Mouse (Mus musculus) intestine, postnatal 0 days (tissue): ENCODE data around the gene 1700069L16Rik. TPM values are rescaled to one million over a fixed set of nuclear protein-coding genes. Genes with fewer than 3 reads are reported as not detected.

Experiments used
- ATAC-seq: fragments of 200-750 bp; cut with Nextera tagmentation; 2 replicates; pipeline ENCODE4 v1.8.0; 2017; ENCODE audit warnings: mild to moderate bottlenecking, moderate TSS enrichment, moderate library complexity
- H3K27ac ChIP-seq: fragments of 300-500 bp; sonication (generic); 2 replicates; pipeline ENCODE4 v1.5.1; 2014; ENCODE audit warnings: mild to moderate bottlenecking, low read depth, low read length, moderate library complexity
- H3K27me3 ChIP-seq: fragments of 300-500 bp; sonication (generic); replicated peaks from 2 replicates; pipeline ENCODE4 v1.6.1; 2014; ENCODE audit warnings: low read length, mixed read lengths; ENCODE audit not compliant: control insufficient read depth, insufficient read depth
- H3K36me3 ChIP-seq: fragments of 300-500 bp; sonication (generic); 2 replicates; pipeline ENCODE4 v1.6.1; 2014; ENCODE audit warnings: mild to moderate bottlenecking, moderate library complexity; ENCODE audit not compliant: control insufficient read depth, insufficient read depth
- H3K4me1 ChIP-seq: fragments of 300-500 bp; sonication (generic); replicated peaks from 2 replicates; pipeline ENCODE4 v1.6.1; 2014; ENCODE audit warnings: antibody characterized with exemption, low read length, mixed read lengths; ENCODE audit not compliant: control insufficient read depth, insufficient read depth
- H3K4me2 ChIP-seq: fragments of 300-500 bp; sonication (generic); replicated peaks from 2 replicates; pipeline ENCODE4 v1.6.1; 2014; ENCODE audit warnings: low read depth, mild to moderate bottlenecking, moderate library complexity
- H3K4me3 ChIP-seq: fragments of 300-500 bp; sonication (generic); 2 replicates; pipeline ENCODE4 v1.5.1; 2014; ENCODE audit warnings: low read depth, low read length
- H3K9ac ChIP-seq: fragments of 300-500 bp; sonication (generic); 2 replicates; pipeline ENCODE4 v1.6.1; 2014; ENCODE audit warnings: mild to moderate bottlenecking, low read depth, low read length
- H3K9me3 ChIP-seq: fragments of 300-500 bp; sonication (generic); 2 replicates; pipeline ENCODE4 v1.6.1; 2016; ENCODE audit warnings: mixed run types; ENCODE audit not compliant: control insufficient read depth
- CTCF ChIP-seq: sonication (generic); IDR thresholded peaks from 2 replicates; pipeline ENCODE4 v1.5.1; 2016; ENCODE audit warnings: low read depth, mild to moderate bottlenecking, control low read depth, antibody characterized with exemption, moderate library complexity
- WGBS: fragments of 180-500 bp; shearing (Covaris S2); extraction: QIAGEN DNeasy Blood & Tissue Kit; methylation state at CpG from one replicate; pipeline ENCODE4 v1.1.7; 2014; 5-methylcytosine and 5-hydroxymethylcytosine counted together
- polyA plus RNA-seq: library from polyadenylated mRNA; unstranded; fragments of >200 nt; fragmentation: Nextera tagmentation; extraction: Ambion mirVana; gene quantifications from 2 replicates; pipeline ENCODE4 v1.2.1, GENCODE M21; 2015

The 1700069L16Rik gene
- polyA plus RNA-seq, 1 experiment from 2014 or later: not detected

DNA sequence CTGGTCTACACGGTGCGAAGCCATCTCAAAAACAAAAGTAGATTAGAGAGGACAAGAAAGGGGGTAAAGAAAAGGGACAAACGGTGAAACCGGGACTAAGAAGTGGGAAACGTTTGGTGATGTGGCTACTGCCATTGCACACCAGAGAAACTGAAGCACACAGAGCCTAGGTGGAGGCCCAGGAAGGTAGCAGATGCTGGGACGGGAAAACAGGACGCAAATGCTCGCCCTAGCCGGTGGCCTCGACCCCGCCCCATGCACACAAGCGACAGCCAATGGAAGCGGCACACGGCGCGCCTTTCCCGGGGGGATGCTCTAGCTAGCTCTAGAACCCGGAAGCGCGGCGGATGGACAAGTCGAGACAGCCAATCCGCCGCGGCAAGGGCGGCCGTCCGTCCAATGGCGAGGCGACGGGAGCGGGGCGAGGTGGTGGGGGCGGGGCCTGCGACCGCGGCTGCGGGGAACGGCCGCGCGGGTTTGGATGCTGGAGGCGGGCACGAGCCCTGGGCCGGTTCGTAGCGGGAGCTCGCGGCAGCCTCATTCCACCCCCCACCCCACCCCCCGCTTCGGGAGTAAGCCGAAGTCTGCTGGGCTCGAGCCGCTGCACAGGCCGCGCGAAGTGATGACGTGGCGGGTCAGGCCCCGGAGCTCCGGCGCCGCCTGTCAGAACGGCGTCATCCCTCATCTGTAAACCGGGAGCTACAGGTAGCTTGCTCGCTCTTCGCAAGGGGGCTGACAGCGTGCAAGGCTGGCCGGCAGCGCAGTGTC lies 11.0 kb upstream of the 1700069L16Rik start, which contains the start of gene Ficd:
TSS of gene Ficd (plus strand) at position 459 of the 768 bp plus-strand sequence.
- peak within 1 kb of the TSS; percentile 70 for H3K9ac ChIP-seq
- H3K27me3 ChIP-seq: no peaks in the 10 kb centered on the region
- peak within 1 kb of the TSS; percentile 95 for H3K4me2 ChIP-seq
- peak within 1 kb of the TSS; percentile 76 for H3K4me3 ChIP-seq
- 1% methylated on average over 66 of the region's 71 CpGs for WGBS
- peak; percentile 97 for ATAC-seq
- 0 out of 2 replicates have a peak, but pooled peaks have one; percentile 1 for TF ChIP-seq CTCF
- no peaks in the 10 kb centered on the region for H3K9me3 ChIP-seq
- H3K27ac ChIP-seq: peak within 1 kb of the TSS; percentile 94
- 0 out of 2 replicates have a peak, but pooled peaks cover 5% of the 10 kb centered on the region for H3K4me1 ChIP-seq
- H3K36me3 ChIP-seq: peaks cover 32% of the 10 kb centered on the region

DNA sequence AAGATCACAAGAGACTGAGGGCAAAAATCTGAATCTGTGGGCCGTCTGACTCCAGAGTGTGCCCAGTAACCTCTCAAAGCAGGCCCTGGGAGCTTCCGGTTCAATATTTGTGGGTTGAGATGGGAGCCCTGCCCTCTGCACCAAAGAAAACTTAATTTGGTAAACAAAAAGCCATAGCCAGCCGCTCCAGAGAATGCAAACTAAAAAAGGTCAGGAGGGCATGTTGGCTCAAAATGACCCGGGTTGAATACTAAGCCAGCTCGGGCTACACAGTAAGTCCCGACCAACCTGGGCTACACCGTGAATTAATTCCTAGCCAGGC lies 10.4 kb upstream of the 1700069L16Rik start:
- 12% methylated on average over 7 of the region's 7 CpGs for whole genome bisulfite sequencing
- TF ChIP-seq CTCF: no peak
- Histone ChIP-seq H3K4me3 (peak overlapping the region; percentile 76), H3K9me3 (no peaks in the 10 kb centered on the region), H3K4me2 (peak overlapping the region; percentile 95), H3K4me1 (0 out of 2 replicates have a peak, but pooled peaks cover 5% of the 10 kb centered on the region), H3K9ac (peak overlapping the region; percentile 70), H3K27me3 (no peaks in the 10 kb centered on the region), H3K27ac (peak overlapping the region; percentile 94), H3K36me3 (peaks cover 27% of the 10 kb centered on the region)
- ATAC-seq: peak; percentile 36

DNA sequence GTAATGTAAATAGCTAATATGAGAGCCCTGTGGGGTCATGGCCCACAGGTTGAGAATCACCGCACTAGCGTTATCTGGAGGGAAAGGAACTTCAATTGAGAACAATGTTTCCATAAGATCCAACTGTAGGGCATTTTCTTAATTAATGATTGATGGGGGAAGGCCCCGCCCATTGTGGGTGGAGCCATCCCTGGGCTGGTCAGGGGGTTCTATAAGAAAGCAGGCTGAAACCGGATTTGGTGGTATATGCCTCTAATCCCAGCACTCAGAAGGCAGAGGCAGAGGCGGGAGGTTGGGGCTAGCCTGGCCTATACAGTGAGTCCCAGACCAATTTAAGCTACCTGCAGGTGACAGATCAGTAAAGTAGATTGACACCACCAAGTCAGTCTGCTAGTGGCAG lies 9.8 kb upstream of the 1700069L16Rik start:
- H3K4me2 ChIP-seq: no peak overlapping the region
- WGBS: 50% methylated on average over 5 of the region's 5 CpGs
- no peak for TF ChIP-seq CTCF
- H3K27me3 ChIP-seq: no peaks in the 10 kb centered on the region
- H3K9me3 ChIP-seq: no peaks in the 10 kb centered on the region
- no peak overlapping the region for H3K27ac ChIP-seq
- H3K9ac ChIP-seq: no peak overlapping the region
- H3K36me3 ChIP-seq: peaks cover 21% of the 10 kb centered on the region
- ATAC-seq: no peak
- 0 out of 2 replicates have a peak, but pooled peaks cover 5% of the 10 kb centered on the region for H3K4me1 ChIP-seq
- H3K4me3 ChIP-seq: no peak overlapping the region

DNA sequence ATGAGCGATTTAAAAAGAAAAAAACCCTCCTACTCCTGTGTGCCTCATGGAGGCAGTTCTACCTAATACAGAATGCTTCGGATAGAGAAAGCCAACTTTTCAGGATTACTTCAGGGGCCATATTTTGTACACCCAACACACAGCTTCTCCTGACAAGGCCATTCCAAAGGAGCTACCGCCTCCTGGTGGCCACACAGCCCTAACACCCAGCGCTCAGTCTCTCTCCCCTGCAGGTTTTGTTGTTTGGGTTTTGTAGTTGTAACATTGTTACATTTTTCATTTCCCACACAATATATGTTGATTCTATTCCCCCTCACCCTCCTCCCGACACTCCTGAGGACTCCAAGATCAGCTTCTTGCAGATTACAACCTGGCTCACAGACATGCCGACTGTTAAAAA lies 7.6 kb upstream of the 1700069L16Rik start:
- no peaks in the 10 kb centered on the region for H3K27me3 ChIP-seq
- H3K9ac ChIP-seq: no peak overlapping the region
- no peak overlapping the region for H3K4me3 ChIP-seq
- 0 out of 2 replicates have a peak, but pooled peaks cover 5% of the 10 kb centered on the region for H3K4me1 ChIP-seq
- no peak overlapping the region for H3K27ac ChIP-seq
- peak; percentile 81 for TF ChIP-seq CTCF
- no peak overlapping the region for H3K4me2 ChIP-seq
- no peak for ATAC-seq
- peaks cover under 1% of the 10 kb centered on the region; the same call in 1 of the 2 replicates for H3K36me3 ChIP-seq
- H3K9me3 ChIP-seq: no peaks in the 10 kb centered on the region
- WGBS: 29% methylated on average over 6 of the region's 6 CpGs

DNA sequence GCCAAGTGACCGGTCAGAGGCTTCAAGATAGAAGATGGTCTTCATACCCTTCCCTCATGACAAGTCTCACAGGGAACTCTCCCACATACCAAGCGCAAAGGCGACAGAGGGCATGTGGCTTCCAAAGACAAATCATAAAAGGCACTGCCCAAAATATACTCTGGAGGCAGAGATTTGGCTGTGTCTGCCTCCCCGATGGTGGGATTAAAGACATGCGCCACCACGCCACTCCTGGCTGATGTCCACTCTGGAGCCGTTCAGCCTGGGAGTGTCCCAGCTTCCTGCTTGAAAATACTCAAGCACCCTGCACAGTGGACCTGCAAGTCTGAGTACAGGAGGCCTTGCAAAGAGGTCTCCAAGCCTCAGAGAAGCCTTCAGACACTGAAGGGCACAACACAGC lies 6.6 kb upstream of the 1700069L16Rik start:
- Histone ChIP-seq H3K27me3 (no peaks in the 10 kb centered on the region), H3K4me3 (no peak overlapping the region), H3K4me1 (0 out of 2 replicates have a peak, but pooled peaks cover 5% of the 10 kb centered on the region), H3K9me3 (no peaks in the 10 kb centered on the region), H3K9ac (no peak overlapping the region), H3K36me3 (no peaks in the 10 kb centered on the region), H3K27ac (no peak overlapping the region), H3K4me2 (no peak overlapping the region)
- TF ChIP-seq CTCF: no peak
- no peak for ATAC-seq
- 88% methylated on average over 7 of the region's 7 CpGs for WGBS

DNA sequence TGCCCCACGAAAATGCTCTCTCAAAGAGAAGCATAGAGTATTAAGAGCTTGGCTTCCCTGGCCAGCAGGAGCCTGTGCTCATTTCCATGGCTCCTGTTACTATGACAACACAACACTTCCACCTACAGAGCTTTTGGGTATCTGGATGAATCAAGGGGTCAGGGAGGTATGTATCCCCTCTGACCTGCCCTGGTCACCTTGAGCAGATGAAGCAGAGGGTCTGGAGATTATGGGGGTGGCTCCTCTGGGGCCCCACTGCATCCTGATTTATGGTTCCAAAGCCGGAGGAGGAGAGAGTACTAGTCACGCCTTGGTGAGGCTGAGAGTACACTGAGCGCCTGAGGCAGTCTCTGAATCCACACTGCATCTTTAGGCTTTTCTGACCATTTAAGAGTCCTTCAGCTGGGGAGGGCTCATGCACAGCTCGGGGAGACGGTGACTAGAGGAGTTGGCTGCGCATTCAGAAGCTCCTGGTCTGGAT lies 6.1 kb upstream of the 1700069L16Rik start:
- Histone ChIP-seq H3K36me3 (no peaks in the 10 kb centered on the region), H3K27me3 (no peaks in the 10 kb centered on the region), H3K4me2 (no peak overlapping the region), H3K4me1 (0 out of 2 replicates have a peak, but pooled peaks cover 5% of the 10 kb centered on the region), H3K27ac (no peak overlapping the region), H3K9ac (no peak overlapping the region), H3K4me3 (no peak overlapping the region), H3K9me3 (no peaks in the 10 kb centered on the region)
- no peak for ATAC-seq
- 56% methylated on average over 7 of the region's 7 CpGs for WGBS
- TF ChIP-seq CTCF: no peak
